Mouse (Mus musculus): ENCODE measurements around the gene Coq8b. TPM values are rescaled to one million over a fixed set of nuclear protein-coding genes. Genes with fewer than 3 reads are reported as not detected.
"Not testable (repeated sequence)": the region's sequence is repeated elsewhere in the genome, so short reads cannot be mapped to it uniquely, and the experiment has no call there.

The Coq8b gene
- total RNA-seq, 2 experiments from 2014 or later = not detected

DNA sequence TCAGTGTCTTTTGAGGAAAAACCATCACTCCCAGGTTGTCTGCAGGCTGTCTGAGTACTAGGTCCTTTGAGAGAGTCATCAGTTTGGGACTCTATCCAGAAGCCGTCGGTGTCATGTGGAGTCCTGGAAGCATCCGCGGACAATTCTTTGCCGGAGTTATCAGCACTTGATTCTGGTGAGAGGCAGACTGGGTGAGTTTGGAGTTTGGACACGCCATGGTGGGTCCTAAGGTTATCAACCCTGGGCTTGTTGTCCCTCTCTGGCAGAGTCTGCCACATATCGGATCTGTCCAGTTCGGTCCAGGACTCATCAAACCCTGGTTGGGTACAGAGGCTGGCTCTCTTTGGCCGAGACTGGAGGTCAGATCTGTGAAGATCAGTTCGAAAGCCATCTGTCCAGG lies 5.1 kb upstream of the Coq8b start:
- 0 out of 2 replicates have a peak, but pooled peaks have one; percentile 9 for ATAC-seq (replicated peaks; ENCODE audit: low FRiP score, poor library complexity, severe bottlenecking)

DNA sequence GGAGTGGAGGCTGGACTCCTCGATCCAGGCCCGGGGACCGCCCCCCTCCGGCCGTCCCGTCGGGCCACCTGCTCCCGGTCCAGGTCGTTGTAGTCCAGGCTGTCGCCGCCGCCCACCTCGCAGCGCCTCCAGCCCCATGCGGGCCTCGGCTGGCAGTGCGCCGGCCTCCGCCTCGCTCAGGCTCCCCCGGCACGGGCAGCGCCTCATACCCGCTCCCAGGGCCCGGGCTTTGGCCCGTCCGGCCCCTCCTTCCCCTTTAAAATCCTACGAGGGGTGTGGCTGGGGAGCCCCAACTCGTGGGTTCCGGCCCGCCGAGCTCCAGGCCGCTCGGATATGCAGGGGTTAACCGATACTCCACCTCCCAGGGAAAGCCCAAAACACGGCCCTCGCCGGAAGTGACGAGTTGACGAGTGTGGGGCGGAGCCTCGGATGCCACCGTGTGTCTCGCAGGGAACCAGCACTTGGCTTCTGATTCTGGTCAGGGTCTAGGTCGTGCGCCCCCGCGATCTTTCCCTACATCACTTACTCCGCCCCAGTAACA lies 4.5 kb upstream of the Coq8b start, which contains the start of gene Itpkc:
Itpkc (minus strand) TSS at position 381 of the 541 bp plus-strand sequence.
- ATAC-seq (replicated peaks; ENCODE audit: low FRiP score, poor library complexity, severe bottlenecking) = peak; percentile 89

DNA sequence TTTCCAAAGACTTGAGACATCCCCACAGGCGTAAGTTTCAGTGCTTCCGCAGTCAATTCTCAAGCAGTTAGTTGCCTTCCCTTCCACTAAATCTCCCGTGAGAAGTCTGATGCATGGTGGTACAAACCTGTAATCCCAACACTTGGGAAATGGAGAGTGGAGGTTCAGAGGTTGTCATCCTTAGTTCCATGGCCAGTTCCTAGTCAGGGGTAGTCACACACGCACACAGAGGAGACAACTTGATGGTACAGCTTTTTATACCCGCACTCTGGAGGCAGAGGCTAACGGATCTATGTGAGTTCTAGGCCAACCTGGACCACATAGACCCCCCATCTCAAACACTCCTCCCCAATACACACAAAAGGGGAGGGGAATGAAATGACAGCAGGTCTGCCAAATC lies 4.0 kb upstream of the Coq8b start:
- ATAC-seq (replicated peaks; ENCODE audit: low FRiP score, poor library complexity, severe bottlenecking) = peak; percentile 2; the same call in 1 of the 2 replicates

DNA sequence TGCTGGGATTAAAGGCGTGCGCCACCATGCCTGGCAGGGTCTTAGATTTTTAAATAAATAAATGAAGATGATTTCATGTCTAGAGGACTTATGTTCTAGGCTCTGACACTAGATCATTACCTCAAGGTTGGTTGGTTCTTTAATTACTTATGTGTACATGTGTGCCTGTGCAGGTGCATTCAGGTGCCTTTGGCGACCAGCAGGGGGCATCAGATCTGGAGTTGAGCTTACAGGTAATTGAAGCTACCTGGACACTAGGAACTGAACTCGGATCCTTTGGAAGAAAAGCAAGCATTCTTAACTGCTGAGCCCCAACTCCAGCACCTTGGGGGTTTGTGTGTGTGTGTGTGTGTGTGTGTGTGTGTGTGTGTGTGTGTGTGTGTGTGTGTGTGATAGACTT lies 2.0 kb upstream of the Coq8b start:
- ATAC-seq (replicated peaks; ENCODE audit: low FRiP score, poor library complexity, severe bottlenecking) = no peak

DNA sequence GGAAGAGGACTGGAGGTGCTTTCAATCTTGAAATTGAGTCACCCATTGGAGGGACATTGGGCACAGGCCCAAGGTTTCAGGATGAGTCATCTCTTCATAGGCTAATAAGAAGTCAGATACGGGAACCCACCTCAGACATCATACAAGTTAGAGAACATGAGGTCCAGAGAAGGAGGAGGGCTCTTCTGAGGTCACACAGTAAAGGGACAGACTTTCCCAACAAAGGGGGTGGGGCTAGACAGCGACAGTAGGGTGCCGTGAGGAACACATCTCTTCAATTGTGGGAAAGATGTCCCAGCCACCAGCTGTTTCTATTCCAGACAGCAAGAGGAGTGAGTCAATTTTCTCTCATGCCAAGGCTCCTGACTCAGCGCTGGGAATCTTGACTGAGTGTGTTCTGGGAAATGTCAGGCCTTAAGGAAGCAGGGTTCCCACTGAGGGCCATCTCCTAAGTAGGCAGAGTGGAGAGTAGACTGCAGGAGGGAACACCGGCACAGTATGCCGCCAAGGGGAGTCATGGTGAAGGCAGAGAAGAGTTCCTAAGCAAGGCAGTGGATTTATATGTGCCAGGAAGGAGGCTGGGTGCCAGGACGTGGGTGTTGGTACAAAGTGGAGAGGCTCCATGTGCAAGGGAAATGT lies 1.0 kb upstream of the Coq8b start:
- no peak for ATAC-seq (replicated peaks; ENCODE audit: low FRiP score, poor library complexity, severe bottlenecking)

DNA sequence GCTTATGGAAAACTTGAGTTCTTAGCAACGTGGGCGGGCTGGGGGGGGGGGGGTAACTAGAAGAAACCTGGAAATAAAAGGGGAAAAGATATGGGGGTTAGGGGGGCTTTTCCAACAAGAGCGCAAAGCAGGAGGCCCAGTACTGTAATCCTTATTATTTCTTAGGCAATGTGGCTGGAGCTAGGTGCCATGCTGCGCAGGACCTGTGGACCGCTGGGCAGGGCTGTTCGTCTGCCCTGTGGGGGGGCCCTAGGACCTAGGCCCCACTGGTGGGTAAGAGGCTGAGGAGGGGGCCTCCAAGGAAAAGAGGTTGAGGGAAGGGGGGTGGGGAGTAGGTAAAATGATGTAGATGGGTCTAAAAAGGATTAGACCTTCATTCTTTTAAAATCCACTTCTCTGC lies 477 bp downstream of the Coq8b start:
- no peak for ATAC-seq (replicated peaks; ENCODE audit: low FRiP score, poor library complexity, severe bottlenecking)

DNA sequence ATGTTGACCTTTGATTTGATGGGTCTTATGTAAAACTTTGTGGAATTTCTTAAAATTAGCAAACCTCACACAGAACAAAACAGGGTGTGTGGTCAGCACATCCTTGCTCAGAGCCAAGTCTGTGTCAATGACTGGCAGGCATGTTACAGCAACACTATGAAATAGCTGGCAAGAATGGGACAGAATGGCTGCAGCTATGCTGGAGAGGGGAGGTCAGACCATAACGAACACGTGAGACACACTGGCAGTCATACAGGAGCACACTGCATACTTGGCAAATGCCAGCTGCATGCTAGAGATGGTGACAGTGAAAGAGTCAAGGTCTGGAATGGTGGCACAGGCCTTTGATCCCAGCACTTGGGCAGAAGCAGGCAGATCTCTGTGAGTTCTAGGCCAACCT lies 2.9 kb downstream of the Coq8b start:
- ATAC-seq (replicated peaks; ENCODE audit: low FRiP score, poor library complexity, severe bottlenecking) = no peak

DNA sequence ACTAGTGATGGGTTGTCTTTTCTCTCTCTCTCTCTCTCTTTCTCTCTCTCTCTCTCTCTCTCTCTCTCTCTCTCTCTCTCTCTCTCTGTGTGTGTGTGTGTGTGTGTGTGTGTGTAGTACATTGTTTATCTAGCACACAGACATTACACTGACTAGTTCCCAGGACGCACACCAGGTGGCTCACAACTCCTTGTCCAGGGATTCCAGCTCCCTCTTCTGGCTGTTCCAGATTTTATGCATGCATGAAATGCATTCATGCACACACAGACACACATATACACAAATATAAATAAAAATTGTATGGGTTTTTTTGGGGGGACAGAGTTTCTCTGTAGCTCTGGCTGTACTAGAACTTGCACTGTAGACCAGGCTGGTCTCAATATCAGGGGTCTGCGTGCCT lies 4.7 kb downstream of the Coq8b start:
- ATAC-seq (replicated peaks; ENCODE audit: low FRiP score, poor library complexity, severe bottlenecking) = no peak

DNA sequence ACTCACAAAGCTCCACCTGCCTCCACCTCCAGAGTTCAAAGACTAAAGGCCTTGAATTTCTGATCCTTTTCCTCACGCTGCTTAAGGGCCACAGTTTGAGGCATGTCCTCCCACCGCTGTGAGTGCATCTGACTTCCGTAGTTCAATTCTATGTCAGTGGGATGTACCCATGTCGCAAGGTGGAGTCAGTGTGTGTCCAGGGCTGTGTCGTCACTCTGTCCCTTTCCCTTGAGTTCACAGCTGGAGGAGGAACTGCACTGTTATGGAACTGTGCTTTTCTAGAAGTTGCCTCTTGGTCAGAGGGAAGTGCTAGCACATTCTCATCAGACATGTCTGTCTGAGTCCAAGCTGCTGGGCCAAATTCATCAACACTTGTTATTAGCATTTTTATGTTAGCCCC lies 5.7 kb downstream of the Coq8b start:
- ATAC-seq (replicated peaks; ENCODE audit: low FRiP score, poor library complexity, severe bottlenecking) = no peak

DNA sequence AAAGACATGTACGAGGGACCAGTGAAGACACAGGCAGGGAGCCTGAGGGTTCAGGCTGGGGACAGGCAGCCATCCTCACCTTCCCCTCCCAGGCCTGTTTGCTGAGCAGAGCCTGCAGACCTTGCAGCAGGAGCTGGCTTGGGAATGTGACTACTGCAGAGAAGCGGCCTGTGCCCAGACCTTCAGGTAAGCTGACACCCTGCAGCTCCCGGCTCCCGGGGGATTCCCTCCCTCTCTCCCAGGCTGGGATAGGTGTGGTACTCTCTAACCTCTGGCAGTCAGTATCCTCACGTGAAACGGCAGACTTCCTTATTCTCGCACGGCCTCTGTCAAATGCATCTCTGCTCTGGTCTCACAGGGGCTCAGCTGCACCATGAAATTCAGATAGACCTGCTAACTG lies 10.4 kb downstream of the Coq8b start:
- no peak for ATAC-seq (replicated peaks; ENCODE audit: low FRiP score, poor library complexity, severe bottlenecking)

DNA sequence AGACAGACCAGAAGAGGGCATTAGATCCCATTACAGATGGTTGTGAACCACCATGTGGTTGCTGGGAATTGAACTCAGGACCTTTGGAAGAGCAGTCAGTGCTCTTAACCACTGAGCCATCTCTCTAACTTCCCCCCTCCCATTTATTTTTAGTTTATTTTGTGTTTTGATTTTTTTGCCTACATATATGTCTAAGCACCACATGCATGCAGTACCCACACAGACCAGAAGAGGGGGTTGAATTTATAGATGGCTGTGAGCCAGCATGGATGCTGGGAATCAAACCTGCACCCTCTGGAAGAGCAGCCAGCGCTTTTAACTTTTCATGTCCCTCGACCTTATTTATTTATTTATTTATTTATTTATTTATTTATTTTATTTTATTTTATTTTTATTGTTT lies 11.3 kb downstream of the Coq8b start:
- ATAC-seq (replicated peaks; ENCODE audit: low FRiP score, poor library complexity, severe bottlenecking) = not testable (repeated sequence)

DNA sequence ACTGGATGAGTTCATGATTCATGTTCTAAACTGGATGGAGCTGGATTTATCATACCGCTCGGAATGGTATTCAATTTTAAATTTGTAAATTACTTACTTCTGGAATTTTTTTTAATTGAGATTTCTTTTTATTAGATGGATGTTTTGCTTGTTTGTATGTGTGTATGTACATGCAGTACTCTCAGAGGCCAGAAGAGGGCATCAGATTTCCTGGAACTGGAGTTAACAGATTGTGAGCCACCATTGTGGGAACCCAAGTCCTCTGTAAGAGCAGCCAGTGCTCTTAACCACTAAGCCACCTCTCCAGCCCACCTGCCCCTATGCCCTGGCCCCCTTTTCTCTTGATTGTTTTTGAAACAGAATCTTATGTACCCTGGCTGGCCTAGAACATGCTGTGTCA lies 16.3 kb downstream of the Coq8b start:
- no peak for ATAC-seq (replicated peaks; ENCODE audit: low FRiP score, poor library complexity, severe bottlenecking)

DNA sequence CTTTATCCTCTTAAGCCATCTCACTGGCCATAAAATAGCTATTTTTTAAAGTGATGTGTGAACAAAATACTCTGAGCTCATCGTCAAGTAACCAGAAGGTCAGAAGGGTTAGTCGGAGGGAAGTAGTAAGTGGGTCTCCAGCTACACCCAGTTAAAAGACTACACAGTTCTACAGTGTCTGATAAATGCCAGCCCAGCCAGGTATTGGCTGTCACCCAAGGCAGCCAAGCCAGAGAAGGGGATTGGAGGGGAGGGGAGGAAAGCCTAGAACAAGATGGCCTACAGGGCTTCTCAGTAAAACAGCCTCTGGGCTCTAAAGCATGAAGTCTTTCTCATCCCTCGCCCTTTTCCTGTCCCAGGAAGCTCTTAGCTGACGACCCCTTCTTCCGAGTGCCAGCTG lies 17.1 kb downstream of the Coq8b start:
- no peak for ATAC-seq (replicated peaks; ENCODE audit: low FRiP score, poor library complexity, severe bottlenecking)

DNA sequence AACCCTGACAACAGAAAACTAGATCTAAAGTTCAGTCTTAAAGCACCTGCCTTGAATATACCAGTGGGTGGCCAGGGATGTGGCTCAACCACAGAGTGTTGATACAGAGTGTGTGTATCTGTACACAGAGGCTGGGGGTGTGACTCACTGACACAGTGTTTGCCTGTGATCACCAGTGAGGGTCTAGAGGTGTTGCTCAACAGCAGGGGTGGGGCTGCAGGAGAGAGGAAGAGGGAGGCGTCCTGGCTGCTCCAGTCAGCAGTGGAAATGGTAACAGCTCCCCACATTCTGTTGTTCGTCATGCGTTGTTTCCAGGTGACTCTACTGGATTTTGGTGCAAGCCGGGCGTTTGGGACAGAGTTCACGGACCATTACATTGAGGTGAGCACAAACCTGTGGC lies 19.1 kb downstream of the Coq8b start:
- ATAC-seq (replicated peaks; ENCODE audit: low FRiP score, poor library complexity, severe bottlenecking) = no peak

DNA sequence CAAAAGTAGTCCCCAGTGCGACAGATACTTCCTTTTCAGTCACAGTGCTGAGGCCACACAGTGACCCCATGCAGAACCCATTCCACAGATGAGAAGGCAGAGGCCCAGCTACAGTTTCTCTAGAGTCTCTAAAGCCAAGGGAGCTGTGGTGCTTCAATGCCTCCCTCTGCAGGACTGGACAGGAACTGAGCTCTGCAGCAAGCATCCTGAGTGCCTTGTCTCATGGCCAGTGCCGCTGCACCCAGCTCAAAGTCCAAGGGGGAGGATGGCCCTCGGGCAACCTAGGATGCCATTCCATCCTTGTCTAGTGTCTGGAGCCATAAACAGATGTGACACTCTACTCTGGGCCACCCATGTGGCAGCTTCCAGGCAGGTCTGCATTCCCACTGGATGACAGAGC lies 22.9 kb downstream of the Coq8b start:
- ATAC-seq (replicated peaks; ENCODE audit: low FRiP score, poor library complexity, severe bottlenecking) = no peak

DNA sequence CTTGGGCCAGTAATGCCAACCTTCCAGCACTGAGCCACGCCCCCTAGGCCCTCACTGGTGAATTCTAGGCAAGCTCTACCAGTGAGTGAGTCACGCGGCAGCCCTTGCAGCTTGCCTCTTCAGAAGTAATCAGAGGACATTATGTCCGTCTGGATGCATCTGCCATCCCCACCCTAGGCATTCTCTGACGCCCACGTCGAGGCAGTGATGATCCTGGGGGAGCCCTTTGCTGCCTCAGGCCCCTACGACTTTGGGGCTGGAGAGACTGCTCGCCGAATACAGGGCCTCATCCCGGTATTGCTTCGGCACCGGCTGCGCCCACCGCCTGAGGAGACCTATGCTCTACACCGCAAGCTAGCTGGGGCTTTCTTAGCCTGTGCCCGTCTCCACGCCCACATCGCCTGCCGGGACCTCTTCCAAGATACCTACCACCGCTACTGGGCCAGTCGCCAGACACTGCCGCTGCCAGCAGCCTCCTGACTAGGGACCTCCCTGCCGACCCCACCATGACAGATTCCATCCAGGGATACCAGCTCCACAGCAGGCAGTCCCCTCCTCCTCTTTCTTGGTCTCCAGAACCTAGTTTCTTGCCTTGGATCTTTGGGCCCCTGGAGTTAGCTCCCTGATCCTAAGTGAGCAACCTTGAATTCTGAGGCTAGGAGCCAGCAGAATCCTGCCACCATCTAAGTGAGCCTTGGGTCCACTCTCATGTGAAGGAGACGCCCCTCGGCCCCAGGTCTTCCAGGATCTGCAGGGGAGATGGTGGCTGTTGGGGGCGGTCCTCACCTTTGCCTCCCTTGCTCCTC lies 24.4 kb downstream of the Coq8b start:
- no peak for ATAC-seq (replicated peaks; ENCODE audit: low FRiP score, poor library complexity, severe bottlenecking)

DNA sequence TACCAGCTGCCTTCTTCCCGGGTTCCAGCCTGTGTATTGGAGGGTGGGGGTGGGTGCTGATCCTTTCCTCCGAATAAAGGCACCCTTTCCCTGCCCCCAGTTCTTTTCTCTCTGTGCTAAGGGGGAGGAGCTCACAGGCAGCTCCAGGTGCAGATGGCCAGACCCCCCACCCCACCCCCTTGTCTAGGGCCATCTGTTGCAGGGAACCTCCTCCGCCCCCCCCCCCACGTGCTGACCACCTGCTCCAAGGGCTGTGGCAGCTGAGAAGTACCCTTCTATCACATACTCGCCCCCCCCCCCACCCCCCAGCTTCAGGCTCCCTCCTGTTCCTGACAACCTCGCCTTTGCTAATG lies 25.0 kb downstream of the Coq8b start:
- no peak for ATAC-seq (replicated peaks; ENCODE audit: low FRiP score, poor library complexity, severe bottlenecking)

DNA sequence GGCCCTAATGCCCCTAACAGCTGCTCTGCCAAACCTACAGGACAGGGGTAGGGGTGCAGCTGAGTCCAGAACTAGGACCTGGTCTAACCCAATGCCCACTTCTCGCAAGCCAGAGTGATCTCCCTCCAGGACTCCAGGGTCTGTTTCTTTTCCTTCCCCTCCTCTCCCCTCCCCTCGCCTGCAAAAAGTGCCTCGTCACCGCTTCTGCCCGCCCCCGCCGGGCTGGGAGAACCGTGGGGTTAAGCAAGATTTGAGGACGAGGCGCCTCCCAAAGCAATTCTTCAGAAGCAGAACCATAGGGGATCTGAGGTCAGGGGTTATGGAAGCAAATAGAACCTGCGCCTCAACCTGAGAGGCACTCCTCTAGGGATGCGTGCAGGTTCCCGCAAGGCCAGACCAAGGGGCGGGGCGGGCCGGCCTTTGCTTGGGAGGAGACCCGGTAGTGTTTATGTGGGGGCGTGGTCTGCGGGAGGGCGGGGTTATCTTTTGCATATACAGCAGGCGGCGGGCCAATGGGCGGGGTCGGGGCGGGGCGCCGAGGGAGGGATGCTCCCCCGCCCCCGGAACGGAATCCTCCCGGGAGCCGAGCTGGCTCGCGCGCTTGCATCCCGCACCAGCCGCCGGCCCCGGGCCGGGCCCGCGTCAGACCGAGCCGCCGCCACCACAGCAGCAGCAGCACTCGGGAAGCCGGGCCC lies 25.5 kb downstream of the Coq8b start, which contains the start of gene Numbl:
Numbl (plus strand) TSS at position 229 of the 695 bp plus-strand sequence.
- ATAC-seq (replicated peaks; ENCODE audit: low FRiP score, poor library complexity, severe bottlenecking) = peak; percentile 85

DNA sequence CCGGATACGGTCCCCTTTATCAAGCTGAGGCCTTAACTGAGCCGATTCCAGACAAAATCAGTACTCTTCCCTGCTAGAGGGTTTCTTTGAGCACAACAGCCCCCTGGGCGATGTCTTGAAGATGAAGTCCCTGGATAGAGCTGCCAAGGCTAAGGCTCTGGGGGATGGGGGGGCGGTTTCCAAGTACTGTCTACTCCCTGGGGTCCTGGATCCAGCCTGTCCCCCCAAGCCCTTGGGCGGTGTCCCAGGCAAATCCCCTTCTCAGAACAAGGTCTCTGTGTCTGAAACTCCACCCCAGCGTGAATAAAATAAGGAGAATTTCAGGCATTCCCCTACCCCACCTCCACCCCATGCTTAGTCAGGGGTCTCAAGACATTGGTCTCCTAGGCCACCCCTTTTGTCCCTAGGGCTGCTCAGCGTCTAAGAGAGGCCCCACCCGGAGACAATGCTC lies 26.5 kb downstream of the Coq8b start:
- no peak for ATAC-seq (replicated peaks; ENCODE audit: low FRiP score, poor library complexity, severe bottlenecking)

DNA sequence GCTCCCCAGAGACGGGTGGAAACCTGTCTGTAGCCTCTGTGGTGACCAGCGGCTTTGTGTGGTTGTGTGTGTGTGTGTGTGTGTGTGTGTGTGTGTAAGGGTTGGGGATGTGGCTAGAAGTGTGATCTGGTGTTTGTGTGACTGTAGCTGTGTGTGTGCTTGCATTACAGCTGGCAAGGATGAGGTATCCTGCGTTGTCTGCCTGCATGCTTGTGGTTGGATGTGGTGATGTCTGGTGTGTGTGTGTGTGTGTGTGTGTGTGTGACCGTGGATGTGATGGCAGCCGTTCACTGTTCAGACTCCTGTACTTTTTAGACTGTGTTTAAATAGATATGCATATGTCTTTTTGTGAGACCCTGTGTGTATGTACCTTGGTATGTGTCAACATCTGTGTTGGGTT lies 26.9 kb downstream of the Coq8b start:
- no peak for ATAC-seq (replicated peaks; ENCODE audit: low FRiP score, poor library complexity, severe bottlenecking)

DNA sequence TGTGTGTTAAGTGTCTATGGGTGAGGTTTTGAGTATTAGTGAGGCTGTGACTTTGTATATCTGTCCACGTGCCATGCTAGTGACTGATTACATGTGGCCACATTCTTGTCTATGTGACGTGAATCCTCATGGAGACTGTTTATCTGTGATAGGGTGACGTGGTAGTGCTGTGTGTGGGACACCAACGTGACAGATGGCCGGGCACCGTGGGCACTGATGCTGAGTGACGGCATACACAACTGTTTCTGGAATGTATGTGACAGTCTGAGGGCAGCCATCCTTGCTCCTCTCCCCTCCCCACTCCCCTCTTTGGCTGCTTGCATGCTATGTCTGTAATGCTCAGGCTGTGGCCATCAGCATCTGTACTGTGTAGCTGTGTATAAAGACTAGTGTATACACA lies 28.0 kb downstream of the Coq8b start:
- no peak for ATAC-seq (replicated peaks; ENCODE audit: low FRiP score, poor library complexity, severe bottlenecking)
